Mouse (Mus musculus) embryonic facial prominence, embryonic 15.5 days (tissue): Measurements from ENCODE around the gene Adck2. TPM values are rescaled to one million over a fixed set of nuclear protein-coding genes. Genes with fewer than 3 reads are reported as not detected.
A peak's percentile ranks its signal among the peaks of the same experiment; 100 is the strongest.

Source experiments
- ATAC-seq: fragments of 200-750 bp; cut with Nextera tagmentation; 2 replicates; pipeline ENCODE4 v1.8.0; 2017; ENCODE audit warnings: low read depth, moderate TSS enrichment; ENCODE audit not compliant: insufficient number of reproducible peaks, low FRiP score, low TSS enrichment
- H3K27ac ChIP-seq: fragments of 300-500 bp; sonication (generic); replicated peaks from 2 replicates; pipeline ENCODE4 v1.5.1; 2015; ENCODE audit warnings: mild to moderate bottlenecking, inconsistent platforms
- H3K27me3 ChIP-seq: fragments of 300-500 bp; sonication (generic); 2 replicates; pipeline ENCODE4 v1.6.1; 2015; ENCODE audit warnings: inconsistent platforms
- H3K36me3 ChIP-seq: fragments of 300-500 bp; sonication (generic); 2 replicates; pipeline ENCODE4 v1.6.1; 2015; ENCODE audit warnings: mild to moderate bottlenecking, inconsistent platforms
- H3K4me1 ChIP-seq: fragments of 300-500 bp; sonication (generic); 2 replicates; pipeline ENCODE4 v1.6.1; 2015; ENCODE audit warnings: inconsistent platforms
- H3K4me2 ChIP-seq: fragments of 300-500 bp; sonication (generic); replicated peaks from 2 replicates; pipeline ENCODE4 v1.6.1; 2015; ENCODE audit warnings: mild to moderate bottlenecking, inconsistent platforms
- H3K4me3 ChIP-seq: fragments of 300-500 bp; sonication (generic); replicated peaks from 2 replicates; pipeline ENCODE4 v1.5.1; 2015; ENCODE audit warnings: mild to moderate bottlenecking, inconsistent platforms
- H3K9ac ChIP-seq: fragments of 300-500 bp; sonication (generic); 2 replicates; pipeline ENCODE4 v1.6.1; 2015; ENCODE audit warnings: inconsistent platforms
- H3K9me3 ChIP-seq: fragments of 300-500 bp; sonication (generic); replicated peaks from 2 replicates; pipeline ENCODE4 v1.6.1; 2016; ENCODE audit warnings: inconsistent platforms
- WGBS: fragments of 180-500 bp; shearing (Covaris S2); methylation state at CpG from one replicate; pipeline ENCODE4 v1.1.7; 2015; 5-methylcytosine and 5-hydroxymethylcytosine counted together
- polyA plus RNA-seq: library from polyadenylated mRNA; unstranded; fragments of >200 nt; fragmentation: Nextera tagmentation; extraction: Ambion mirVana; gene quantifications from 2 replicates; pipeline ENCODE4 v1.2.1, GENCODE M21; 2015

The Adck2 gene
- polyA plus RNA-seq, 1 experiment from 2014 or later: 44.9 TPM

DNA sequence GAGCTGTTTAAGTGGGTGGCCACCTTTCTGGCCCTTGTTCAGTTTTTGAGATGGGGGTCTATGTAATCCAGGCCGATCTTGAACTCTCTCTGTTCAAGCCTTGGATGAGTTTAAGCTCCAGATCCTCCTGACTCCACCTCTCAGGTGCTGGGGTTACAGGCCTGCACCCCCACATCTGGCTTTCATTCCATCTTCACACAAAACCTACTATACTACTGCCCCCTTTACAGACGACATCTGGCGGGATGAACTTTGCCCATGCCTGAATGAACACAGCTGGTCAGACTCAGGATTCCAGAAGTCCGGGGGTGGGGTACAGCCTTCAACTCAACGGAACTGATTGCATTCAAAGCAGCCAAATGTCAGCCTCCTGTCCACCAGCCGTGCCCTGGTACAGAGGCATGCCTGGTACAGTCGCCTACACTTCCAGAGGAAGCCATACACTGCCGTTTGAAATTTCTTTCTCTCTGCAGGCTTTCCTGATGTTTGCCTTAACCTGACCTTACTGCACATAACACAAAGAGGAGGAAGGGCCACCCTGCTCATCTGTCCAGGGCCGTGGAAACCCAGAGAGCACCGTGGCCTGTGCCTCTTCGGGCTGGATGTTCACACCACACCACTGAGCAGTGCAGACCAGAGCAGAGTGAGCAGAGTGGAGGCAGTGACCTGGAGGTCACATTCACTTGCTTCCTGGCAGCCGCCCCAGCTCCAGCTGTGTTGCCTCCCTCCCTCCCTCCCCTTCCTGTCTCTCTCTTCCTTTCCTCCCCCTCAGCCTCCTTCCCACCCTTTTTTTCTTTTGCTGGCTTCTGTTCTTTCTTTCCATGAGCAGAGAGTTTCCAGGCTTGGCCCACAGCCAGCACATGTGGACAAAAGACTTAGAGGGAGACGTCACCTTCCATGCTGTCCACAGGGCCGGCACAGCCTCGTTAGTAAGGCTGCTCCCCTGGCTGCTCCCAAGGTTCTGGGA, 30.8 kb upstream of the Adck2 start:
- no peak overlapping the region for H3K9ac ChIP-seq
- no peaks in the 10 kb centered on the region for H3K36me3 ChIP-seq
- ATAC-seq: peak; percentile 82
- no peaks in the 10 kb centered on the region for H3K9me3 ChIP-seq
- no peak overlapping the region for H3K4me2 ChIP-seq
- no peaks in the 10 kb centered on the region for H3K27me3 ChIP-seq
- H3K4me1 ChIP-seq: peaks cover 62% of the 10 kb centered on the region
- H3K4me3 ChIP-seq: no peak overlapping the region
- peak overlapping the region; percentile 82 for H3K27ac ChIP-seq
- 19% methylated on average over 15 of the region's 15 CpGs for WGBS

DNA sequence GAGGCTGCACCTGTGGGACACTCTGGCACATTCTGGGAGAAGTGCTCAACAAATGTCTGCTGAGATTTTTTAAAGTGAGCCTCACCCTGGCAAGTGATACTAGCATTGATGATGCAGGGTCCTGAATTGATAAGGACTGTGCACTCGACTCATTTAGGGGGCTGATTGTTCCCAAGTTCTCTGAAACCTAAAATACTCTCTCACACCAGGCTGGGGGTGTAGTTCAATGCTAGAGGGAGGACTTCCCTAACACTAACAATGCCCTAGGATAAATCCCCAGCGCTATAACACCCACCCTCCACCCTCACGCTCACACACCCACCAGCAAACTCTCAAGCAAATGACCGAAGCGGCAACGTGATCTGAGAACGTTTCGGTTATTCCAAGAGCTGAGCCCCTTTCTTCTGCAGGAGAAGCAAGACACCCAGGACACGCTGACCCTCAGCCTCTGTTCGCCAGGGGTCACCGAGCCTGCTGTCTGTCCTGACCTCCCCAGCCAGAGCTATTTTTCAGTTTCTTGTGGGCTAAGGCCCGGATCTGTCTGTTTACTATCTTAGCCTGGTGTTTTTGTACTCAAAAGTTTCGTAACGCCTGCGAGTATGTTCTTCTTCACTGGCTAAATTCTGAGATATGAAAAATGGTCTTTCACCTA, 29.8 kb upstream of the Adck2 start:
- Histone ChIP-seq H3K27me3 (no peaks in the 10 kb centered on the region), H3K36me3 (no peaks in the 10 kb centered on the region), H3K9ac (no peak overlapping the region), H3K4me2 (no peak overlapping the region), H3K4me1 (peaks cover 56% of the 10 kb centered on the region), H3K27ac (peak overlapping the region; percentile 82), H3K9me3 (no peaks in the 10 kb centered on the region), H3K4me3 (no peak overlapping the region)
- 50% methylated on average over 15 of the region's 15 CpGs for WGBS
- ATAC-seq: no peak

DNA sequence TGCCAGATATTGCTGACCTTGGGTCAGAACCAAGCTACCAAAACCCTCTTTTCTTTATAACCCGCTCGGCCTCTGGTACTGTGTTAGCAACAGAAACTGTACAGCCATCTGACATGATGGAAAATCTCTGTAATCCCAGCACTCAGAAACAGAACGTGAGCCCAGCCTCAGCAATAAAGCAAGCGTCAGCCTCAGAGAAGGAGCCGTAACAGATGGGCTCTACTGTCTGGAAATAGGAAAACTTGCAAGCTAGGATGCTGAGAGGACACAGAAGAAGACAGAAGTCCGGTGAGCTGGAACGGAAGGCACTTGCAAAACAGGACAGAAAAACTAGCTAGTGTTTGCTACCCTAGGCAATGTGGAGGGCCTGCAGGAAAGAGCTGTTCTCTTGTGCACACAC, 28.2 kb upstream of the Adck2 start:
- Histone ChIP-seq H3K27ac (no peak overlapping the region), H3K4me1 (peaks cover 41% of the 10 kb centered on the region)
- 90% methylated on average over 7 of the region's 7 CpGs for WGBS

DNA sequence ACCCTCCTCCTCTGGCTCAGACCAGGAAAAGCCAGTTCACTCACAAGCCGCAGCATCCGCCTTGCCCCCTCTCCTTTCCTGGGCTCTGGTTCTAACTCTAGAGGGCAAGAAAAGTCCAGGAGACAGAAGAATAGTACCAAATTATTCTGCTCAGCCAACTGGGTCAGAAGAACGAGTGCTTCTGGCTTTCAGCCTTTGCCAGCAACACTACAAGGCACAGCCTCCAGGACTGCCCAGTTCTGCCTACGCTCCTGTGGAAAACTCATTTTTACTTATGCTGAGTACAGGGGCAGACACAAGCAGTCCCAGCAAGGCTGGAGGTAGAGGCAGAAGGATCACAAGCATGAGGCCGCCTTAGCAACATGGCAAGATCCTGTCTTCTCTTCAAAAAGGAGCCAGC, 25.6 kb upstream of the Adck2 start:
- Histone ChIP-seq H3K4me3 (no peak overlapping the region), H3K27ac (0 out of 2 replicates have a peak overlapping the region, but pooled peaks have one; percentile 22), H3K4me2 (no peak overlapping the region), H3K9me3 (no peaks in the 10 kb centered on the region), H3K27me3 (no peaks in the 10 kb centered on the region), H3K36me3 (no peaks in the 10 kb centered on the region), H3K4me1 (peaks cover 33% of the 10 kb centered on the region), H3K9ac (no peak overlapping the region)
- WGBS: 82% methylated on average over 5 of the region's 5 CpGs
- ATAC-seq: no peak

More for the DNA sequence above, 28.2 kb upstream of the Adck2 start:
- H3K9me3 ChIP-seq: no peaks in the 10 kb centered on the region
- ATAC-seq: no peak
- H3K27me3 ChIP-seq: no peaks in the 10 kb centered on the region
- H3K9ac ChIP-seq: no peak overlapping the region
- H3K4me2 ChIP-seq: no peak overlapping the region
- H3K36me3 ChIP-seq: no peaks in the 10 kb centered on the region
- H3K4me3 ChIP-seq: no peak overlapping the region

DNA sequence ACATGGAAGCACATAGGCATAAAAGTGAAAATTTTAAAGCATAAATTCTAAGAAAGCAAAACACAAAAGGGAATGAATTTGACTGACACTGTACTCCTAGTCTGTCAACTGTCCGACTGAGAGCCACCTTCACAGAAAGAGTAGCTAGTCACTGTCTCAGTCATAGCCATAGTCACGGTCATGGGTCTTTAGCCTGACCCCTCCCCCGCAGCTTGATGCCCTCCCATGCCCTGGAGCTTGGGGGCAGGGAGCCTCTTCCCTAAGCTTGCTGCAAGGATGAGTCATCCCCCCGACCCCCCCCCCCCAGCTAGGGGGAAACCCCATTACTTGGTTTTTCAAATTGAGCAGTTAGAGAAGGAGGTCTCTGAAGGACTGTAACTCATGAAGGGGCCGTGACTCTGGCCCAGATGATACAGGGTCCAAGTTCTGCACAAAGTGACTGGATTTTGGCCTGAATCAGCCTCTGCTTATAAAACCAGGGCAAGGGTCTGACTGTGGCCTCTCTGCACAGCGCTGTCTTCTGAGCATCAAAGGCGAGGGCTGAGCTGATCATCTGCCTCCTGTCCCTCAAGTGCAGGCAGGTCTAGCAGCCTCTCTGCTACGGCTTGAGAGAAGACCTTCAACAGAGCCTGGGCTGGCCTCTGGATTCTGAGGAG, 21.6 kb upstream of the Adck2 start:
- ATAC-seq: no peak
- no peak overlapping the region for H3K27ac ChIP-seq
- H3K9me3 ChIP-seq: no peaks in the 10 kb centered on the region
- H3K4me3 ChIP-seq: no peak overlapping the region
- 55% methylated on average over 8 of the region's 8 CpGs for WGBS
- no peak overlapping the region for H3K4me2 ChIP-seq
- H3K27me3 ChIP-seq: no peaks in the 10 kb centered on the region
- no peak overlapping the region for H3K9ac ChIP-seq
- H3K36me3 ChIP-seq: no peaks in the 10 kb centered on the region
- peaks cover 36% of the 10 kb centered on the region for H3K4me1 ChIP-seq

DNA sequence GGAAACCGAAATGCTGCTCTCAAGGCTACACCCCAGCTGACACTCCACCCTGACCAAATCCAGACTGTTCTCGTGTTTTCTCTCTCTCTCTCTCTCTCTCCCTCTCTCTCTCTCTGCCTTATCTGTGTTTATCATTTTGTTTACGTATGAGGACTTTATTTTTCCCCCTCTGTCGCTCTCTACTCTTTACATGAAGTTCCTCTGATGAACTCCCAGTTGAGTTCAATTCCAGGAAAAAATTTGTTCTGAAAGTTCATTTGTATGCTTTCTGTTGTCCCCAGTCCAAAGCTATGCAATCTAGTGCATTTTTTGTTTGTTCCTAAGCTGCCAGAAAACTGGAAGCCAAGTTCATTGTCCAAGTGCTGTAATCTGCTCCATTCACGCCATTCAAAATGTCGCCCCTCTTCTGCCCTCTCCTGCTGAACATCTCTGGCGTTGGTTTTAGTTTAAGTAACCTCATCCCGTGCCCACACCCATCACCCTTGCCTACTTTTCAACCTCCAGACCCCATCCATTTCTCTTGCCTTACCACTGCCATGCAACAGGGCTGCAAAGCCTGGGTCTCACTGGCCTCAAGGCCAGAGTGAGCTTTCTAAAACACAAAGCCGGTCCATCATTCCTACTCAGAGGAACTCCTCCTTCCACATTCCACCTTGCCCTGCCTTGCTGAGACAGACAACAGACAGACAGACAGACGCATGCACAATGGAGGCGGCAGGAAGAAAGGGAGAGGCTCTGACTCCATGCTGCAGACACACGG, 18.6 kb upstream of the Adck2 start:
- H3K4me3 ChIP-seq: 0 out of 2 replicates have a peak overlapping the region, but pooled peaks have one; percentile 7
- H3K4me2 ChIP-seq: peak overlapping the region; percentile 17; the same call in 1 of the 2 replicates
- H3K9me3 ChIP-seq: no peaks in the 10 kb centered on the region
- no peak overlapping the region for H3K9ac ChIP-seq
- no peak for ATAC-seq
- peaks cover 49% of the 10 kb centered on the region for H3K4me1 ChIP-seq
- H3K27ac ChIP-seq: 0 out of 2 replicates have a peak overlapping the region, but pooled peaks have one; percentile 11
- H3K36me3 ChIP-seq: no peaks in the 10 kb centered on the region
- 64% methylated on average over 12 of the region's 12 CpGs for WGBS
- no peaks in the 10 kb centered on the region for H3K27me3 ChIP-seq

DNA sequence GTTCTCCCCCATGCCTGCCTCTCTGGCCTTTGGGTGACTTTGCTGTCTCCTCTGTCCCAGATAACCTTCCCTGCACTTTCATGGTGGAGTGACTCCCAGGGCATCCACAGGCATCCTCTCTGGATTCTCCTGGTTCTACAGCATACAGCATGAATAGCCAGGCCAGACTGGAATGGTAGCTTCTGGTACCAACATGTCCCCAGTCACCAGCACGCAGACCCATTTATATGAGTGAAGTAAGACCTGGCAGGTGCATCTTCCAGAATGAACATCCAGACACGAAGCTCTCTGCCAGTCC, 18.1 kb upstream of the Adck2 start:
- Histone ChIP-seq H3K36me3 (no peaks in the 10 kb centered on the region), H3K27me3 (no peaks in the 10 kb centered on the region), H3K9ac (no peak overlapping the region), H3K27ac (0 out of 2 replicates have a peak overlapping the region, but pooled peaks have one; percentile 11), H3K4me2 (peak overlapping the region; percentile 63; the same call in 1 of the 2 replicates), H3K4me3 (no peak overlapping the region; the same call in 1 of the 2 replicates), H3K9me3 (no peaks in the 10 kb centered on the region), H3K4me1 (peaks cover 49% of the 10 kb centered on the region)
- no peak for ATAC-seq
- WGBS: 73% methylated on average over 2 of the region's 2 CpGs

DNA sequence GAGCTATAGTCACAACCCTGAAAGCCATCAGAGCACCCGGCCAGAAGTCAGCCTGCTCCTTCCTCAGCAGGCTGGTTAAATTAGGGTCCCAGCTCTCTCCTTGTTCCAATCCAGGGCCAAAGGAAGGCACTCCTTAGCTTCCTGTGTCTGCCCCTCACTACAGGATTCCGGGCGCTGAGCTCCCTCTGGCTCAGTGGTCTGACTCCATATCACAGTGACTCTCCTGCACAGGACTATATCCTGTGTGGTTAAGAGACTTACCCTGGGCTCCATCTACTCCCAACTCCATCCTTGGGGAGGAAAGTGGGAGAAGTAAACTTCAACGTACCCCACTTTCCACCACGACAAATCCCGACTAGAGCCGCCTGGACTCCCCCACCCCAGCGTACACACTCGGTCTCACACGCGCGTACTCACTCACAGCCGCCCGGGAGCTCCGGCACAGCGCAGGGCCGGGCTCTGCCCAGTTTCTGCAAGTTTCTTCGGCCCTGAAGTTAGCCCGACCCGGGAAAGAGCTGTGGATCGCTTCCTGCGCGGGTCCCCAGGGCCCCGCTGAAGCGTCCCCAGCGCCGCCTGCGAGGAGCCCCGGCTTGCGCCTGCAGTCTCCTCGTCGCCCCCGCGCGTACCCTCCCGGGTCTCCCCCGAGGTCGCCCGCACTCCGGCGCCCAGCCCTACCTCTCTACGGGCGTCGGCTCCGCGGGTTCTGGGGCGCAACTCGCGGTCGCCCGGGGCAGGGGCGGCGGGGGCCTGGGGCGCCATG, 16.6 kb upstream of the Adck2 start:
- Histone ChIP-seq H3K36me3 (no peaks in the 10 kb centered on the region), H3K4me3 (peak overlapping the region; percentile 72), H3K27ac (peak overlapping the region; percentile 89), H3K9ac (peak overlapping the region; percentile 79), H3K27me3 (no peaks in the 10 kb centered on the region), H3K4me1 (peaks cover 49% of the 10 kb centered on the region), H3K4me2 (peak overlapping the region; percentile 63), H3K9me3 (no peaks in the 10 kb centered on the region)
- under 1% methylated on average over 54 of the region's 54 CpGs for WGBS
- ATAC-seq: peak; percentile 64

DNA sequence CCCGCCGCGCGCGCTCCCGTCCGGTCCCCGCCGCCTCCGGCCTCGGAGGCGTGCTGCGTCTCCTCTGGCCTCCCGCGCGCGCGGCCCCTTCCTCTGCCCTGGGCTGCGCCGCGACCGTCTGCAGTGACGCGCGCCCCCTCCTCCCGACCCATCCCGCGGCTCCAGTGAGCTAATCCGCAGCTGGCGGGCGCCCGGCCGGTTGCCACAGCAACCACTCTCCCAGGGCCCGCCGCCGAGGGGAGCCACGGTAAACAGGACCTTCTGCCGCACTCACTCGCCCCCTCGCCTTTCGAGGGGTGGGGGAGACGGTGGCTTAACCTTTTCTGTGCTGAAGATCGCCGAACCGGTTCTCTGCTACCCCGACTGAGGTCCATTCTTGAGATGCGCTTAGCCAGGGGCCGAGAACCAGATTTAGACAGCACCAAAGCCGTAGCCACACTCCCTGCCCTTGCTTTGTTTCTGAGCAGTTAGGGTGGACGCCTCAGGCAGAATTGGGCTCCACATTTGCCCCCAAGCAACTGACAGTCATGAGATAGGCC, 15.9 kb upstream of the Adck2 start, which contains the start of gene Dennd2a:
Gene Dennd2a (minus strand): TSS at position 145 of the 539 bp plus-strand sequence.
- peak; percentile 91 for ATAC-seq
- H3K27me3 ChIP-seq: no peaks in the 10 kb centered on the region
- under 1% methylated on average over 50 of the region's 50 CpGs for WGBS
- H3K4me3 ChIP-seq: peak within 1 kb of the TSS; percentile 72
- no peaks in the 10 kb centered on the region for H3K36me3 ChIP-seq
- peaks cover 49% of the 10 kb centered on the region for H3K4me1 ChIP-seq
- peak within 1 kb of the TSS; percentile 63 for H3K4me2 ChIP-seq
- peak within 1 kb of the TSS; percentile 79 for H3K9ac ChIP-seq
- peak within 1 kb of the TSS; percentile 89 for H3K27ac ChIP-seq
- H3K9me3 ChIP-seq: no peaks in the 10 kb centered on the region
